In the genomic region with DNA sequence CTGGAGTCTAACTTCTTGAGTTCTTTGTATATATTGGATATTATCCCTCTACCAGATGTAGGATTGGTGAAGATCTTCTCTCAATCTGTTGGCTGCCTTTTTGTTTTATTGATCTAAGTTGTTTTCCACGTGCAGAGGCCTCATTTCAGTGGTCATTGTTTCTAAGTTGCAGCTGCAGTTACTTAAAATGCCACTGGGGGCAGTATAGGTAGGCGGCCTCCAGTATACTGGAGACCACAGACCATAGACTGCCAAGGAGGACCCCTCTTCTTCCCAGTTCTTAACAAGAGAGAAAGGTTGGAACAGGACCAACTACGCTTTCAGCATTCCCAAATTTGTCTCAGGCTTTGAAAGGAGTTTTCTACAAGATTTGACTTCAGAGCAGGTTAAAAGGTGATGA, we compare ENCODE assay signal across 10 mouse cellular contexts.
DNase-seq lines count a peak whose midpoint lies in the region; TF ChIP-seq lines count a peak whose summit lies in the region.
"Had no signal": no experiment of that assay in that cellular context is flagged by ENCODE, and none has a peak within 500 bp of the region (broad histone marks: within the 10 kb centered on the region; RNA-seq: fewer than 3 reads in every experiment).

No protein-coding gene starts in this region.

- H3K27me3 ChIP-seq in kidney, adult 2 months (replicated peaks; ENCODE audit: control insufficient read depth, insufficient read depth, low read length) = no peaks in the 10 kb centered on the region
- H3K27me3 ChIP-seq: liver, embryonic 13.5 days had no signal

- no peaks in the 10 kb centered on the region for H3K36me3 ChIP-seq in kidney, adult 2 months (ENCODE audit: control insufficient read depth, insufficient read depth, low read length)
- H3K36me3 ChIP-seq: liver, embryonic 13.5 days had no signal

- TF ChIP-seq CTCF in kidney, adult 2 months (conservative IDR thresholded peaks at IDR 0.05; ENCODE audit: insufficient read depth, insufficient read length, low read depth, low read length) = peak; percentile 46

- 39% methylated on average over 3 of the region's 3 CpGs for WGBS in kidney, adult 2 months

- TF ChIP-seq POLR2A in kidney, adult 2 months (IDR thresholded peaks at IDR 0.05; ENCODE audit: low read depth, low read length) = no peak

- no peaks in the 10 kb centered on the region for H3K4me1 ChIP-seq in kidney, adult 2 months (ENCODE audit: control insufficient read depth, insufficient read depth, low read length)
- H3K4me1 ChIP-seq: liver, embryonic 13.5 days had no signal

- H3K27ac ChIP-seq in kidney, adult 2 months (ENCODE audit: insufficient read depth, low read depth, low read length) = no peak overlapping the region
- H3K27ac ChIP-seq: liver, embryonic 13.5 days had no signal

- DNase-seq in kidney, adult 2 months = peak; percentile 27
- DNase-seq in kidney, postnatal 14 days = no peak
- peak; percentile 3 to 10 for DNase-seq in CD8-positive naive resting alpha-beta T cell, adult 2 months (ENCODE audit: low read depth in 2 of 2, low spot score in 2 of 2)
- peak; percentile 36 for DNase-seq in R1 (ENCODE audit: low read depth, low spot score)
- DNase-seq in lung, postnatal 36 days = peak; percentile 42
- no peak for DNase-seq in right cerebral cortex, postnatal 25 days
- no peak for DNase-seq in spleen, adult 18-20 months
- no peak for DNase-seq in urinary bladder, adult 18-20 months (ENCODE audit: low spot score in 2 of 2)
- DNase-seq: cerebellum, adult 9-10 months; liver, embryonic 13.5 days had no signal

- no peak overlapping the region for H3K4me3 ChIP-seq in kidney, adult 2 months (ENCODE audit: insufficient read depth, low read depth, low read length)
- H3K4me3 ChIP-seq: liver, embryonic 13.5 days had no signal

Comparison
In these comparisons a context has a peak if more than half of its experiments do, and no peak if none do; other contexts are left out.
1. DNase-seq: peak in kidney, adult 2 months (single experiment), CD8-positive naive resting alpha-beta T cell, adult 2 months (2 of 2), R1 (single experiment) and lung, postnatal 36 days (single experiment); none in kidney, postnatal 14 days (single experiment), right cerebral cortex, postnatal 25 days (single experiment), spleen, adult 18-20 months (0 of 2) and urinary bladder, adult 18-20 months (0 of 2).